Mouse (Mus musculus) hindbrain, embryonic 14.5 days (tissue): ENCODE data around the gene Plppr3. TPM values are rescaled to one million over a fixed set of nuclear protein-coding genes. Genes with fewer than 3 reads are reported as not detected.

Experiments
- ATAC-seq: fragments of 200-750 bp; cut with Nextera tagmentation; 2 replicates; pipeline ENCODE4 v1.8.0; 2017; ENCODE audit warnings: moderate number of reproducible peaks, mild to moderate bottlenecking, moderate TSS enrichment, moderate library complexity; ENCODE audit not compliant: low FRiP score
- DNase-seq: peaks from one replicate; pipeline ENCODE4 v3.0.0-alpha.2; 2015; ENCODE audit warnings: low spot score
- H3K27ac ChIP-seq: fragments of 300-500 bp; sonication (generic); 2 replicates; pipeline ENCODE4 v1.5.1; 2014; ENCODE audit warnings: mild to moderate bottlenecking, moderate library complexity
- H3K27me3 ChIP-seq: fragments of 300-500 bp; sonication (generic); 2 replicates; pipeline ENCODE4 v1.6.1; 2014; ENCODE audit warnings: mild to moderate bottlenecking, low read length, mixed read lengths; ENCODE audit not compliant: control insufficient read depth, insufficient read depth
- H3K36me3 ChIP-seq: fragments of 300-500 bp; sonication (generic); replicated peaks from 2 replicates; pipeline ENCODE4 v1.6.1; 2014; ENCODE audit not compliant: control insufficient read depth, insufficient read depth
- H3K4me1 ChIP-seq: fragments of 300-500 bp; sonication (generic); replicated peaks from 2 replicates; pipeline ENCODE4 v1.6.1; 2014; ENCODE audit warnings: antibody characterized with exemption, low read length, mixed read lengths; ENCODE audit not compliant: control insufficient read depth, insufficient read depth
- H3K4me2 ChIP-seq: fragments of 300-500 bp; sonication (generic); replicated peaks from 2 replicates; pipeline ENCODE4 v1.6.1; 2014; ENCODE audit warnings: mild to moderate bottlenecking, moderate library complexity
- H3K4me3 ChIP-seq: fragments of 300-500 bp; sonication (generic); replicated peaks from 2 replicates; pipeline ENCODE4 v1.5.1; 2014; ENCODE audit warnings: mild to moderate bottlenecking, low read length
- H3K9ac ChIP-seq: fragments of 300-500 bp; sonication (generic); 2 replicates; pipeline ENCODE4 v1.6.1; 2014
- H3K9me3 ChIP-seq: fragments of 300-500 bp; sonication (generic); 2 replicates; pipeline ENCODE4 v1.6.1; 2016; ENCODE audit warnings: low read length; ENCODE audit not compliant: control insufficient read depth
- WGBS: fragments of 180-500 bp; shearing (Covaris S2); extraction: QIAGEN DNeasy Blood & Tissue Kit; methylation state at CpG from one replicate; pipeline ENCODE4 v1.1.7; 2014; 5-methylcytosine and 5-hydroxymethylcytosine counted together
- polyA plus RNA-seq: library from polyadenylated mRNA; unstranded; fragments of >200 nt; fragmentation: Nextera tagmentation; extraction: Ambion mirVana; gene quantifications from 2 replicates; pipeline ENCODE4 v1.2.1, GENCODE M21; 2014

Gene Plppr3
- polyA plus RNA-seq, 1 experiment from 2014 or later: 288 TPM

DNA sequence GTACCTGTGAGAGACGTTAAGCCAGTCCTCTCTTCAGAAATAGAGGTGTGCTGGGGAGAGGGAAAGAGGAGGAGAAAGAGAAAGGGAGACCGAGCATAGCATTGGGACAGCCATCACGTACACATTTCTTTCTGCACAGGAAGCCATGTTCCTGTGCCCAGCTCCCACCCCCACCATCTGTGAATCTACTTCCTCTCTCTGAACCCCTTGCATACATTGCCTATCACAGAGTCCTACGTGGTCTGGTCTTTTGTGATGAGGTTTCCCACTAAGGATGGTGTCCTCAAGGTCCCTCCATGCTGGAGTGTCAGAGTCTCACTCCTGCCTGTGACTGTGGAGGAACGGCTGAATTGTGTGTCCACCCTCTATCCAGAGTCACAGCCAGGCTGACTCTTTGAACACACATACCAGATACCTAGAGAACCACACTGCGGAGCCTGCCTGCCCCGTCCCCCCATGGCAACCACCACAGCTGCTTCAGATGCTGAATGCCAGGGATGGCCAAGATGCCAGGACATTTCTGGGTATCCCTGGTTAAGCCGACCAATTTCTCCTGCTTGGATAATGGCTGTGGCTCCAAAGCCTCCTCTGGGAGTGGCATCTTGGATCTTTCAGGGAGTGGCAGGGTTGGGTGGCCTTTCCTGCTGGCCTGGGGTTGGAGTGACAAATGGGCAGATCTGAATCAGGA, 24.3 kb downstream of the Plppr3 start:
- Histone ChIP-seq H3K4me3 (no peak overlapping the region), H3K27me3 (no peaks in the 10 kb centered on the region), H3K9me3 (no peaks in the 10 kb centered on the region), H3K27ac (no peak overlapping the region), H3K36me3 (no peaks in the 10 kb centered on the region), H3K9ac (no peak overlapping the region), H3K4me1 (peaks cover 24% of the 10 kb centered on the region), H3K4me2 (no peak overlapping the region)
- WGBS: 80% methylated on average over 8 of the region's 8 CpGs
- no peak for ATAC-seq
- no peak for DNase-seq

DNA sequence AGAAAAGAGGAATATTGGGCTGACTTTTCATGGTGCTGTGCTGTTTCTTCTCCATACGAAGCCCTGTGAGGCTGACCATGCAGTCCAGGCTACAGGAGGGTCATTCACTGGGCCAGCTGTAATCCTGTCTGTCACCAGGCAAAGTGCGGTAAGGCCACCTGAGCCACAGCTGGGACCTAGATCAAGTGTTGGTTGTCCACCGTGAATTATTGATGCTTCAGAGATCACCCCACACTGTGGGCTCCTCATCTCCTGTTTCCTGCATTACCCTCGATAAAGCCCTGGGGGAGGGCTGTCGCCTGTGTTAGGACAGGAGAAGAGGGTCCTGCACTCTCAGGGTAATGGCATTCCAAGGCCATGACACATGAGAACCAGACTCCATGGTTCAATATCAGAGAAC, 27.9 kb downstream of the Plppr3 start:
- H3K9ac ChIP-seq: no peak overlapping the region
- DNase-seq (no peak), ATAC-seq (no peak)
- H3K4me3 ChIP-seq: no peak overlapping the region
- H3K4me2 ChIP-seq: no peak overlapping the region
- WGBS: 71% methylated on average over 5 of the region's 5 CpGs
- H3K27ac ChIP-seq: no peak overlapping the region
- H3K9me3 ChIP-seq: no peaks in the 10 kb centered on the region
- no peaks in the 10 kb centered on the region for H3K36me3 ChIP-seq
- H3K27me3 ChIP-seq: no peaks in the 10 kb centered on the region
- H3K4me1 ChIP-seq: peaks cover 14% of the 10 kb centered on the region

DNA sequence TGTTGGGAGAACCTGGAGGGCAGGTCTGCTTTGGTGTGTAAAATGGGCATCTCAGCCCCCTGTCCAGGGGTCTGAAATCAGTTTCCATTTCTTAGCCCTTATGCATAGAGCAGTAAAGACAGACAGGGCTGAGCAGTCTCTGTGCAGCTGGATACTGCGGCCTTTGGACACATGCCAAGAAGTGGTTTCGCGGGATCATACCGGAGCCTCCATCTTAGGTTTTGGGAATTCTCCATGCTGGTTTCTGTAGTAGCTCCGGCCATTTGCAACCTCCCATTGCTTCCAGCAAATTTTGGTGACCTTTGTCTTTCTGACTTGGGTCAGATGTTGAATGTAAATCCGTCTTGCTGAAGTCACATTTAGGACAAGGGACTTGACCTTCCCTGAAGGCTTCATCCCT, 31.0 kb downstream of the Plppr3 start:
- Histone ChIP-seq H3K36me3 (no peaks in the 10 kb centered on the region), H3K9ac (no peak overlapping the region), H3K9me3 (no peaks in the 10 kb centered on the region), H3K4me1 (peaks cover 19% of the 10 kb centered on the region), H3K27me3 (no peaks in the 10 kb centered on the region), H3K4me3 (no peak overlapping the region), H3K4me2 (no peak overlapping the region; the same call in 1 of the 2 replicates), H3K27ac (no peak overlapping the region)
- no peak for ATAC-seq
- no peak for DNase-seq
- 53% methylated on average over 6 of the region's 6 CpGs for WGBS

DNA sequence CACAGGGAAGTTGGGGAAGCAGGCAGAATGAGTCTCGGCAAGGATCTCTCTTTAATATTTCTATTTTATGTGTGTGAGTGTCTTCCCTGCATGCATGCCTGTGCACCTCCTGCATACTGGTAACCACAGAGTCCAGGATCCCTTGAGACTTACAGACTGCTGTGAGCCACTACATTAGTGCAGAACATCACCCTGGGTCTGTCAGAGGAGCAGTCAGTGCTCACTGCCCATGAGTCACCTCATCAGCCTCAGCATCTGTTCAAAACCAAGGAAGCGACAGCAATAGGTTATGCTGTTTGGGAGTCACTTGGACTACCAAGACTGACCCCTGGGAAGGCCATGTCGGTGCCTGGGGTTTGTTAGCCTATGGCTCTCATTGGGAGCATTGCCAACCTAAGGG, 32.1 kb downstream of the Plppr3 start:
- 70% methylated on average over 3 of the region's 3 CpGs for WGBS
- Histone ChIP-seq H3K9ac (no peak overlapping the region), H3K4me2 (no peak overlapping the region), H3K27me3 (no peaks in the 10 kb centered on the region), H3K9me3 (no peaks in the 10 kb centered on the region), H3K36me3 (no peaks in the 10 kb centered on the region), H3K4me1 (peaks cover 19% of the 10 kb centered on the region), H3K4me3 (no peak overlapping the region), H3K27ac (no peak overlapping the region)
- DNase-seq: no peak
- ATAC-seq: peak; percentile 5; the same call in 1 of the 2 replicates

DNA sequence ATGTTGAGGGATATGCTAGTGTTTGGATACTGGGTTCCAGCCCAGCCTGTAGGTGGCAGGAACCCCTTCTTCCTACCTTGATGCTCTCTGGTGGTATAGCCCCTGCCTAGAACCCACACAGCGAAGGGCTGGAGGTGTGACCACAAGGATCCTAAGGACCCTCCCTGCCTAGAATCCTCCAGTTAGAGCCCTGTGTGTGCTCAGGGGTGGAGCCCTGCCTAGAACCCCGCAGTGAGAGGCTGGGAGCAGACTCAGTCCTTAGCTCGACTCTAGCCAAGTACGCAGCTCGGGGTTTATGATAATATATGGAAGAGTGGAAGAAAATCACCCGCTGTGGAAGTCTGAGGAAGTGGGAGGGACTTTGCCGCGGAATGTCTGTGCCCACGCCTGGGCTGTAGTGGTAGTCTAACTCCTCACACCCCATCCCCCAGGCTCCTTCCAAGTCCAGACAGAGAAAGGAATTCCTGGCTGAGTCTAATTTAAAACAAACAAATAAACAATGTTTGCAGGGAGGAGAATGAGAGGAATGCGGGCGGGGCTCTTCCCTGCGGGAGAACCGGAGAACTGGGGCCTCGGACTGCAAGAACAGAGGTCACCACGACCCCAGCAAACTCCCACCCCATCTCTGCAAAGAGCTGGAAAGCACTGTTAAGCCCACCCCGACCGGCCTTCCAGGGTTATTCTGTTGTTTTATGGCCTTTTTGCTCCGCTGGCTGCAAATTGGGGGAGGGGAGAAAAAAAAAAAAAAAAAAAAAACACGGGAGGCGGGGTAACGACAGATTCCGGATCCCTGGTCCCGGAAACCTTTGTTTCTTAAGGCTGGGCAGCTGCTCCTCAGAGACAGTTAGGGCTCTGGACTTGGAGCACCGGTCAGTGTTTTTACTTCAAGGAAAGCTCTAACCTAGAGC, 33.5 kb downstream of the Plppr3 start:
- 2% methylated on average over 23 of the region's 24 CpGs for WGBS

DNA sequence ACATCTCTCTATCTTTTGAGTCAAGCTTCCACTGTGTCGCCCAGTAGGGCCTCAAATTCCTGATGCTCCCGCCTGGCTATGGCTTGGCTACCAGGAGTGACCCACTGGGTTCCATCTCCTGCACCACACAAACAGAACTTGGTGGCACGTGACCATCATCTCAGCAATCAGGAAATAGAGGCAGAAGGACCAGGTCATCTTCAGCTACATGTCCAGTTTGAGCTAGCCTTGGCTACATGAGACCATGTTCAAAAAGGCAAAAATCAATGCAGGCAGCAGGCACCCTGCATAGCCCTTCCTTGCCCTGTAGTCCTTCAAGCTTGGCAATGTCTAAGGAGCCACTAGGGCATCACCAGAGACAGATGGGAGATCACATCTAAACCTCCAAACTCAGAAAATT, 34.3 kb downstream of the Plppr3 start:
- Histone ChIP-seq H3K4me3 (no peak overlapping the region), H3K36me3 (no peaks in the 10 kb centered on the region), H3K4me2 (no peak overlapping the region; the same call in 1 of the 2 replicates), H3K9me3 (no peaks in the 10 kb centered on the region), H3K9ac (no peak overlapping the region), H3K4me1 (peaks cover 19% of the 10 kb centered on the region), H3K27ac (no peak overlapping the region), H3K27me3 (no peaks in the 10 kb centered on the region)
- 91% methylated on average over 3 of the region's 3 CpGs for WGBS
- no peak for ATAC-seq
- no peak for DNase-seq

More for the DNA sequence above, 33.5 kb downstream of the Plppr3 start:
- peak overlapping the region; percentile 61 for H3K4me2 ChIP-seq
- peak overlapping the region; percentile 29 for H3K4me3 ChIP-seq
- peak overlapping the region; percentile 51 for H3K9ac ChIP-seq
- H3K4me1 ChIP-seq: peaks cover 19% of the 10 kb centered on the region
- DNase-seq (peak; percentile 64), ATAC-seq (peak; percentile 82)
- no peaks in the 10 kb centered on the region for H3K36me3 ChIP-seq
- H3K27me3 ChIP-seq: no peaks in the 10 kb centered on the region
- no peaks in the 10 kb centered on the region for H3K9me3 ChIP-seq
- H3K27ac ChIP-seq: peak overlapping the region; percentile 36

DNA sequence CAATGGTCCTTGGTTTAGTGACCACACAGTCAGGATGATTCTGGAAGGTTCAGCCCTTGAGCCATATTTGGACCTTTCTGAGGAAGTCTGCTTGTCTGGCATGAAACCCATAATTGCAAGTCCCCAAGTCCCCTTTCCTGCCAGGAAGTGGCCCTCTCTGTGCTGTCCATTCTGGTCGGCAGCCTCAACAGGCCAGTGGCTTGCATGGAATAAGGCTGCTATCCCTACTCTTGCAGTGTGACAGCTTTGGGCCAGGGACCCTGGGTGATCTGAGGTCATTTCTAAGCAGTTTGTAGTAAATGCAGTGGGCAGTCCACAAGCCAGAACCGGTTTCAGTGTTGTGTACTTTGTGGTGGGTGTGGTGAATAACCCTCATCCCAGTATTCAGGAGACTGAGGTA, 36.3 kb downstream of the Plppr3 start:
- H3K4me1 ChIP-seq: peaks cover 13% of the 10 kb centered on the region

DNA sequence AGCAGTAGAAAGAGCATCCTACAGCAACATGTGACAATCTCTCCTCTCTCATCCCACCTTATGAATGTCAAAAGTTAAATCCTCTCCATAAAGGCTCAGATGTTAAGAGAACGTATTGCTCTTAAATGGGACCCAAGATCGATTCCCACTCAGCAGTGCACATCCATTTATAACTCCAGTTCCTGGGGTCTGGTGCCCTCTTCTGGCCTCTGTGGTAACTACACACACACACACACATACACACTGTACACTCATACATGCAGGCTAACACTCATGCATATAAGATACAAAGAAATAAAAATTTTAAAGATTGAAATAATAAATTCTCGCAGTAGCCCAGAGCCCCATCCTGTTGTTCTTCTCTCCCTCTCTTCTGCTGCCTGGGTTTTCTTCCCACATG, 37.5 kb downstream of the Plppr3 start:
- no peak overlapping the region for H3K4me2 ChIP-seq
- H3K27ac ChIP-seq: no peak overlapping the region
- DNase-seq: no peak
- H3K9me3 ChIP-seq: no peaks in the 10 kb centered on the region
- peaks cover 11% of the 10 kb centered on the region; the same call in 1 of the 2 replicates for H3K4me1 ChIP-seq
- no peak for ATAC-seq
- no peak overlapping the region for H3K9ac ChIP-seq
- H3K36me3 ChIP-seq: no peaks in the 10 kb centered on the region
- no peaks in the 10 kb centered on the region for H3K27me3 ChIP-seq
- H3K4me3 ChIP-seq: no peak overlapping the region
- WGBS: 99% methylated on average over 3 of the region's 3 CpGs

More for the DNA sequence above, 36.3 kb downstream of the Plppr3 start:
- H3K27me3 ChIP-seq: no peaks in the 10 kb centered on the region
- H3K36me3 ChIP-seq: no peaks in the 10 kb centered on the region
- no peaks in the 10 kb centered on the region for H3K9me3 ChIP-seq
- no peak overlapping the region for H3K4me2 ChIP-seq
- H3K27ac ChIP-seq: no peak overlapping the region
- no peak for DNase-seq
- no peak for ATAC-seq
- H3K4me3 ChIP-seq: no peak overlapping the region
- 78% methylated on average over 2 of the region's 2 CpGs for WGBS
- H3K9ac ChIP-seq: no peak overlapping the region

DNA sequence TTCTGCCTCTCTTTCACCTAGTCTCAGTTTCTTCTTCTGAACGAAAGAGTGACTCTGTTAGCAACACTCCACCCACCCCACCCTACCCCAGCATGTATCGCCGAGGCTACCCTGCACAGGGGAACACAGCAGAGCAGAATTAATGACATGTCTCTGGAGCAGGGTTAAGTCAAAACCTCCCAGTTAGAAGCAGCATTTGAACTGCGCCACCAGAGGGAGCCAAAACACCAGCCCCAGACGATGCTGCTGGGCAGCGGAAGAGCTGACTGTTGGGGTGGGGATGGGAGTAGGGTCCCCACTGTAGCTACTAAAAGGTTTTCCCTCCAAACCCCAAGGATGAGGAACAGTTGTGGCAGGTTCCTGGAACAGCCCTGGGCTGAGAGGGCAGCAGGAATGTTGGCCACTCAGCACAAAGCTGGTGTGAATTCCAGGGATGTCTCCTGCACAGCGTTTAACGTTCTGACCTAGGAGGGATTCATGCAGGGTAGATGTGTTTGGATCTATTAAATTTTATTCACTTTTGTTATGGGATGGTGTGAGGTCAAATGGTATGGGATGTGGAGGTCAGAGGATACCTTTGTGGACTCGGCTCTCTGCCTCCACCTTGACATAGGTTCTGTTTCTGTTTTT, 39.5 kb downstream of the Plppr3 start:
- H3K4me2 ChIP-seq: no peak overlapping the region
- peak; percentile 82 for DNase-seq

More for the DNA sequence above, 39.5 kb downstream of the Plppr3 start:
- peak; percentile 56 for ATAC-seq
- H3K27ac ChIP-seq: no peak overlapping the region
- H3K36me3 ChIP-seq: no peaks in the 10 kb centered on the region
- no peaks in the 10 kb centered on the region for H3K4me1 ChIP-seq
- H3K27me3 ChIP-seq: no peaks in the 10 kb centered on the region
- H3K4me3 ChIP-seq: no peak overlapping the region
- H3K9me3 ChIP-seq: no peaks in the 10 kb centered on the region
- no peak overlapping the region for H3K9ac ChIP-seq
- 24% methylated on average over 9 of the region's 9 CpGs for WGBS
